Mouse (Mus musculus) activated CD4-positive, CD25-positive, alpha-beta regulatory T cell (primary cell): ENCODE data around the gene Ggact. TPM values are rescaled to one million over a fixed set of nuclear protein-coding genes. Genes with fewer than 3 reads are reported as not detected.

Experiments
- polyA plus RNA-seq, 2 experiments: library from polyadenylated mRNA; unstranded; fragments of 100-300 nt; shearing (Covaris generic); gene quantifications; one replicate each; pipeline ENCODE4 v1.2.1; 2017

The Ggact gene
- polyA plus RNA-seq, result 10 to 100 TPM; 15.4 to 29.1 TPM

DNA sequence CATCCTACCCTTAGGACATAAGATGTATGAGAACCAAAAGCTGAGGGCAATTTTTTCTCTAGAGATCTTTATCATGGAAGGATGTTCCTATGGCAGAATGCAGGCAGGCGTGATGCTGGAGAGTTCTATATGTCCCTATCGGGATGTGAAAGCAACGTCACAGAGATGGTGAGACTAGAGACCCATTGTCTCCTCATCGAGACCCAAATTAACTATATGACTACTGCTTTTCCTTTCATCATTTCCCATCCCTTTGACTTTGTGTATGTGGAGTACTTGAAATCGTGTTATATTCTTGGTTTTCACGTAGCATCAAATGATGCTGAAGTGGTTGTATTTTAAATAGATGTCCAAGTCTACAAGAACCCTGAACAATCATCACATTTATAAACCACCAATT is at the start of gene Ggact:
Ggact (minus strand) TSS at position 101 of the 400 bp plus-strand sequence.

Other genes starting within 250 kb of the Ggact start
- 10 to 100 TPM in 1 of 2 experiments, 1 to 10 TPM in 1; 9.2 to 15.4 TPM for gene Tmtc4, start 70.3 kb upstream of the Ggact start, polyA plus RNA-seq